Comparison of ENCODE assay signal across 16 mouse cellular contexts in genomic region chr10:70902751-70903485, GRCm38 (mm10).
DNase-seq lines count a peak whose midpoint lies in the region; ATAC-seq lines count a peak whose summit lies in the region.
"Had no signal": no experiment of that assay in that cellular context is flagged by ENCODE, and none has a peak within 500 bp of the region (broad histone marks: within the 10 kb centered on the region; RNA-seq: fewer than 3 reads in every experiment).

No protein-coding gene starts in this region.

- H3K36me3 ChIP-seq in midbrain, embryonic 12.5 days = no peaks in the 10 kb centered on the region
- H3K36me3 ChIP-seq in midbrain, embryonic 10.5 days = no peaks in the 10 kb centered on the region
- H3K36me3 ChIP-seq: heart, embryonic 12.5 days; kidney, embryonic 15.5 days; limb, embryonic 15.5 days; neural tube, embryonic 12.5 days had no signal

- peak; percentile 28; the same call in 1 of the 2 replicates for ATAC-seq in midbrain, embryonic 12.5 days (ENCODE audit: low FRiP score, low read depth)

- 59% methylated on average over 5 of the region's 5 CpGs for whole genome bisulfite sequencing in midbrain, embryonic 12.5 days
- 65% methylated on average over 5 of the region's 5 CpGs for WGBS in midbrain, embryonic 10.5 days

- H3K9ac ChIP-seq in midbrain, embryonic 12.5 days (replicated peaks) = no peak overlapping the region
- H3K9ac ChIP-seq: heart, embryonic 12.5 days; kidney, embryonic 15.5 days; limb, embryonic 15.5 days; lung, embryonic 14.5 days; neural tube, embryonic 12.5 days had no signal

- H3K27ac ChIP-seq in midbrain, embryonic 12.5 days (replicated peaks) = peak overlapping the region; percentile 27; the same call in 1 of the 2 replicates
- H3K27ac ChIP-seq in midbrain, embryonic 10.5 days (replicated peaks) = no peak overlapping the region
- H3K27ac ChIP-seq: kidney, embryonic 15.5 days; layer of hippocampus, adult 2 months; limb, embryonic 15.5 days; neural tube, embryonic 12.5 days had no signal

- no peak overlapping the region for H3K4me3 ChIP-seq in midbrain, embryonic 12.5 days
- H3K4me3 ChIP-seq in midbrain, embryonic 10.5 days = no peak overlapping the region
- H3K4me3 ChIP-seq: heart, embryonic 12.5 days; kidney, embryonic 15.5 days; layer of hippocampus, adult 2 months; limb, embryonic 15.5 days; neural tube, embryonic 12.5 days had no signal

- no peak overlapping the region for H3K4me2 ChIP-seq in midbrain, embryonic 12.5 days (replicated peaks)
- H3K4me2 ChIP-seq: heart, embryonic 12.5 days; kidney, embryonic 15.5 days; limb, embryonic 15.5 days; lung, embryonic 14.5 days; neural tube, embryonic 12.5 days had no signal

- peak; percentile 6 for DNase-seq in cerebellum, adult 11-12 months
- DNase-seq in cerebellum, postnatal 14 days = no peak
- DNase-seq in midbrain, embryonic 10.5 days (ENCODE audit: low spot score) = no peak
- peak; percentile 15 for DNase-seq in embryo, embryonic 11 days
- peak; percentile 58 for DNase-seq in retina, postnatal 1 day
- DNase-seq in gastrocnemius, adult 8-10 months (ENCODE audit: low spot score in 2 of 2) = no peak
- DNase-seq: gastrocnemius, postnatal 36 days; lung, embryonic 14.5 days; spleen, adult 18-20 months; thymus, postnatal 4 days had no signal

- H3K4me1 ChIP-seq in midbrain, embryonic 12.5 days = peaks cover 12% of the 10 kb centered on the region; the same call in 1 of the 2 replicates
- H3K4me1 ChIP-seq in midbrain, embryonic 10.5 days = peaks cover 29% of the 10 kb centered on the region
- H3K4me1 ChIP-seq: heart, embryonic 12.5 days; kidney, embryonic 15.5 days; limb, embryonic 15.5 days; neural tube, embryonic 12.5 days had no signal

- no peaks in the 10 kb centered on the region for H3K9me3 ChIP-seq in midbrain, embryonic 12.5 days
- H3K9me3 ChIP-seq in midbrain, embryonic 10.5 days (replicated peaks) = no peaks in the 10 kb centered on the region
- H3K9me3 ChIP-seq: heart, embryonic 12.5 days; kidney, embryonic 15.5 days; limb, embryonic 15.5 days; neural tube, embryonic 12.5 days had no signal

- H3K27me3 ChIP-seq in midbrain, embryonic 12.5 days = no peaks in the 10 kb centered on the region
- no peaks in the 10 kb centered on the region for H3K27me3 ChIP-seq in midbrain, embryonic 10.5 days (ENCODE audit: low read depth, poor library complexity, severe bottlenecking)
- H3K27me3 ChIP-seq: heart, embryonic 12.5 days; kidney, embryonic 15.5 days; limb, embryonic 15.5 days; neural tube, embryonic 12.5 days had no signal

Comparison
In these comparisons a context has a peak if more than half of its experiments do, and no peak if none do; other contexts are left out.
1. DNase-seq: peak in cerebellum, adult 11-12 months (single experiment), embryo, embryonic 11 days (single experiment) and retina, postnatal 1 day (single experiment); none in cerebellum, postnatal 14 days (0 of 2), midbrain, embryonic 10.5 days (single experiment) and gastrocnemius, adult 8-10 months (0 of 2).